Mouse (Mus musculus) midbrain, embryonic 14.5 days (tissue): ENCODE results near the gene Hspa2. TPM values are rescaled to one million over a fixed set of nuclear protein-coding genes. Genes with fewer than 3 reads are reported as not detected.

Experiments
- polyA plus RNA-seq: library from polyadenylated mRNA; unstranded; fragments of >200 nt; fragmentation: Nextera tagmentation; extraction: Ambion mirVana; gene quantifications from 2 replicates; pipeline ENCODE4 v1.2.1, GENCODE M21; 2014

Gene Hspa2
- polyA plus RNA-seq, 1 experiment from 2014 or later: 5.3 TPM

Other genes with a start within 250 kb of the Hspa2 start
- gene Esr2, start 226.9 kb upstream of the Hspa2 start, polyA plus RNA-seq: 0.26 and 0.34 TPM in 2 replicates
- not detected in 2 replicates for gene Tex21, start 157.4 kb upstream of the Hspa2 start, polyA plus RNA-seq
- gene Mthfd1, start 148.9 kb upstream of the Hspa2 start, polyA plus RNA-seq: 25.3 and 35.1 TPM in 2 replicates
- 8.7 and 8.8 TPM in 2 replicates for gene Akap5, start 79.3 kb upstream of the Hspa2 start, polyA plus RNA-seq
- gene Zbtb25, start 34.6 kb upstream of the Hspa2 start, polyA plus RNA-seq: 17.0 and 18.2 TPM in 2 replicates
- 3.2 and 4.2 TPM in 2 replicates for gene Zbtb1, start 33.9 kb upstream of the Hspa2 start, polyA plus RNA-seq
- 0.34 and 0.50 TPM in 2 replicates for gene Ppp1r36, start 13.4 kb downstream of the Hspa2 start, polyA plus RNA-seq
- 0.20 and 1.1 TPM in 2 replicates for gene Plekhg3, start 126.7 kb downstream of the Hspa2 start, polyA plus RNA-seq